Mouse (Mus musculus): ENCODE data around the gene Tecpr1. TPM values are rescaled to one million over a fixed set of nuclear protein-coding genes. Genes with fewer than 3 reads are reported as not detected.

Gene Tecpr1
- polyA plus RNA-seq, 1 experiment = 20.1 TPM

DNA sequence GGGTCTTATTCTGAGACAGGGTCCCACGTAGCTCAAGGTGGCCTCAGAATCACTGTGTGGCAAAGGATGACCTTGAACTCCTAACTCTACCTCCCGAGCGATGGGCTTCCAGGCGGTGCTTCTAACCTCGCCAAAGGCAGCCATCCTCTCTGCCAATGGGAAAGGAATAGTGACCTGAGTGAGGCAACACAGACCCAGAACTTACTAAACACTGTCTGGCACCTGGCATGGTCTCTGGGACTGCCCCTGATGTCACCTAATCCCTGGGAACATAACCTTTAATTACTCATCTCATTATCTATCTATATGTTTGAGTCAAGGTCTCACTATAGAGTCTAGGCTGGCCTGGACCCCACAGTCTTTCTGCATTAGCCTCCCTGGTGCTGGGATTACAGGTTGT is 3.5 kb downstream of the Tecpr1 start:
- 90% methylated on average over 5 of the region's 5 CpGs for WGBS
- DNase-seq (ENCODE audit: low read depth, low spot score) = no peak

DNA sequence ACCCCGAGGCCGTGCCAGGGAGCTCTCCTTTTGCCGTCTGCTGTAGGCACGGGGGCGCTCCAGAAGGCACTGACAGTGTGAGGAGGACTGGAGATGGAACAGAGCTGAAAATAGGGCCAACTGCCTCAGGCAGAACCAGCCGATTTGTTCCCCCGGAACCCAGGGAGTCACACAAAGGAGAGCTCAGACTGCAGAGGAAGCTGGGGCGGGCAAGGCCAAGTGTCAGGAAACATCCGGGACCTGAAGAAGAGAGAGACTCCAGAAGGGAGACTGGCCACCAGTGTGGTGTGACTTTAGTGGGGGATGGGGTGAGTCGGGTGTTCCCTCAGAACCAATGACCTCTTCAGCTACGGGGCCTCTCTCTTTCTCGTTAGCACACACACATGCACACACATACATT is 4.1 kb downstream of the Tecpr1 start:
- WGBS = 80% methylated on average over 12 of the region's 12 CpGs
- no peak for DNase-seq (ENCODE audit: low read depth, low spot score)

DNA sequence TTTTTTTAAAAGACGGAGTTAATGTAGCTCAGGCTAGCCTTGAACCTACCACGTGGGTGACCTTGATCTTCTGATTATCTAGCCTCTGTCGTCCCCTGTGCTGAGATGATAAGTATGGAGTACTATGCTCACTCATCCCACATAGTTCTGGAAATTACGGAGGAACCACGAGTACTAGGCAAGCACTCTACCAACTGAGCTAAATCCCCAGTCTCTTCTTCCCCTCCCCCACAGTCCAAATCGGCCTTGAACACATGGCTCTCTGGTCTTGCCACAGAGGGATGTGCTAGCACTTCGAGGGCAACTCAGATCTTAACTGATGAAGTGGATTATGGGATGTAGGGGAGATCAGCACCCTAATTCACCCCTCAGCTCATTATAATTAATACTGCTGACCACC is 5.4 kb downstream of the Tecpr1 start:
- 88% methylated on average over 7 of the region's 7 CpGs for WGBS
- no peak for DNase-seq (ENCODE audit: low read depth, low spot score)

DNA sequence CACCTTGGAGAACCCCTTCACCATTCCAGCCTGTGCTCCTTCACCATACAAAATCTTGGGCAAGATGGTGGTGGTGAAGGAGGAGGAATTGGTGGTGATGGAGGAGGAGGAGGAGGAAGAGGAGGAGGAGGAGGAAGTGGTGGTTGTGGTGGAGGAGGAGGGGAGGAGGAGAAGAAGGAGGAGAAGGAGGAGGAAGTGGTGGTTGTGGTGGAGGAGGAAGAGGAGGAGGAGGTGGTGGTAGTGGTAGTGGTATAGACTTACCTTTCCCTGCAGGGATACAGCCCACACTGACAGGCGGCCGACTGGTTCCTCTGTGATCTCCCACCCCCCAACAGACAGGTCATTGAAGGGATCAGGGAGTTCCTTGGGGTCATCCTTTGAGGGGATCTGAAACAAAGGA is 7.4 kb downstream of the Tecpr1 start:
- 68% methylated on average over 2 of the region's 2 CpGs for WGBS

DNA sequence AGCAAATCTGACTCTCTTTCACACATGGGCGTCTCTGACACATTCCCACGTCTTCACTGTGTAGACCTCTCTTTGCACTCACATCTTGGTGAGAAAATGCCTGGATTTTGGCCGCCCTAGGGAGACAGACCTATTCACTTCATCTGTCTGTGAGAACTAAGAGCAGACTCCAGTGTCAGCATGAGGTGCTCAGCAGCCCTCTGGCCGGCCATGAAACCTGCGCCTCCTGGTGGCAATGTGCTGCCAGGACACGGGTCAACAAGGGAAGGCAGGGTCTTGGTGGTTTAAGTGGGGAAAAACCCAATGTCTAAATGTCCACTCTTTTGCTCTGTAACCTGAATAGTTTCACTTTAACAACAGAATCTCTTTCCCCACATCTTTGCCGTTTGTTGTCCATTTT is 9.0 kb downstream of the Tecpr1 start:
- WGBS = 48% methylated on average over 7 of the region's 7 CpGs
- DNase-seq (ENCODE audit: low read depth, low spot score) = no peak

More for the DNA sequence above, 7.4 kb downstream of the Tecpr1 start:
- no peak for DNase-seq (ENCODE audit: low read depth, low spot score)

DNA sequence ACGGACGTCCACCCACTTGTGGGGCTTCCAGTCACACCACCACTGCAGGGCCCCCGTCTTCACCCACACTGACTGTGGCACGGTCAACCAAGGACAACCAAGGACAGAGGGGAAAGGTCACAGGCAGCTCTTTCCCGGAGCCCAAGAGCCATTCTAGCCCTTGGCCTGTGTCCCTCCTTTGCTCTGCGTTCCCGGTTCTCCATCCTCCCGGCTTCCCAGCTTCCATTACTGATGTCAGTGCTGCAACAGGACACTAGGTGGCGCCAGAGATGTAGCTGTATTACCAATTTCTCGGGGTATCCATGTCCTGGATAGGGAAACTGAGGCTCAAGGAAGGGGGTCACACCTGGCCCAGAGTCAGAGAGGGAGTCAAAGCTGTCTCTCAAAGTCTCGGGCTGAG is 15.9 kb downstream of the Tecpr1 start:
- WGBS = 46% methylated on average over 11 of the region's 11 CpGs

DNA sequence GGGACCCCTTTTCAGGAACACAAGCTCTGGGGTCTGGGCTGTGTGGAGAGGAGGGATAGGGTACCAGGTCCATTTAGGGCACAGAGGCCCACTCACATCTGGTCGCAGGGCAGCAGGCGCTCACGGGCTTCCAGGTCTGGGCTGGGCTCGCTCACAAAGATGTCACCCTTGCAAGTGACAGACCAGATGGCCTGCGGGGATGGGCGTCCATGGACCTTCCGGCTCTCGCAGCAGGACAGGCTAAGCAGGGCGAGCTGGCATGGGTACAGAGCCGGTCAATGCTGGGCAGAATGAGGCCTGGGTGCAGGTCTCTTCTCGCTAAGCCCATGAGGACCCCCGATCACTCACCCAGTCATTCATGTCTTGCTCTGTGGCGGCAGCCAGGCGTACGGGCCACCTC is 17.3 kb downstream of the Tecpr1 start:
- 96% methylated on average over 15 of the region's 15 CpGs for WGBS
- DNase-seq (ENCODE audit: low read depth, low spot score) = no peak

More for the DNA sequence above, 15.9 kb downstream of the Tecpr1 start:
- DNase-seq (ENCODE audit: low read depth, low spot score) = no peak

DNA sequence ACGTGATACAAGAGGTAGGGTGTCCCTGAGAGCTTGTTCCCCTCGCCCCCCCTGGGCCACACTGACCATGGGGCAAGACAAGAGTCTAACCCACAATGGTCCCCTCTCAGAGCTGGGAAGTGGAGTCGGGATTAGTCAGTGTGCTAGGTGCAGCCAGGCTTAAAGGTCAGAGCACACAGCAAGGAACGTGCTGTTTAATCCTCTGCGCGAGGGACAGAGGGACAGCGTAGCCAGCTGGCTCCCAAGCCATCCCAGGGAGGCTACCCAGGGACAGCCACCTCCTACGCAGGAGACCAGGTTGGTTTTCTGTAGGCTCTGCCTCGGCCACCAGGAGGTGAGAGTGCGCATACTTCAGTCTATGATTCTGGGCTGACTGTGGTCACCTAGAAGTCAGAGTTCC is 18.5 kb downstream of the Tecpr1 start:
- WGBS = 88% methylated on average over 10 of the region's 10 CpGs
- no peak for DNase-seq (ENCODE audit: low read depth, low spot score)

DNA sequence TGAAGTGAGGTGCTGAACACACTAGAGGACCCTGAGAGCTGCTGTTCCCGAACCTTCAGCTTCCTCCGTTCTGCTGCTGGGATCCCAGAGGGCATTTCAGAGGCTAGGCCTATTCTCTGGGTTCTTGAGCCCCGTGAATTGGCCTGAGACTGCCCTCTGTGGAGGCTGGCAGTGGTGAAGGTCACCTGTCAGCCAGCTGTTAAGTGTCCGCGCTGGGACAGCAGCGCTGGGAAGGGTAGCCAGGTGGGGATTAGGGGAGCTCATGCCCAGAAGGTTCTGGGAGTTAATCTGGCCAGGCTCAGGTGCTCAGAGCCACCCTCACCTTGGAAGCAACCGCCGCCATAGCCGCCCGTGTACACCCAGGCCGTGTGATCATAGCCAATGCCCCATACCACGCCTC is 19.1 kb downstream of the Tecpr1 start:
- 95% methylated on average over 12 of the region's 12 CpGs for WGBS

DNA sequence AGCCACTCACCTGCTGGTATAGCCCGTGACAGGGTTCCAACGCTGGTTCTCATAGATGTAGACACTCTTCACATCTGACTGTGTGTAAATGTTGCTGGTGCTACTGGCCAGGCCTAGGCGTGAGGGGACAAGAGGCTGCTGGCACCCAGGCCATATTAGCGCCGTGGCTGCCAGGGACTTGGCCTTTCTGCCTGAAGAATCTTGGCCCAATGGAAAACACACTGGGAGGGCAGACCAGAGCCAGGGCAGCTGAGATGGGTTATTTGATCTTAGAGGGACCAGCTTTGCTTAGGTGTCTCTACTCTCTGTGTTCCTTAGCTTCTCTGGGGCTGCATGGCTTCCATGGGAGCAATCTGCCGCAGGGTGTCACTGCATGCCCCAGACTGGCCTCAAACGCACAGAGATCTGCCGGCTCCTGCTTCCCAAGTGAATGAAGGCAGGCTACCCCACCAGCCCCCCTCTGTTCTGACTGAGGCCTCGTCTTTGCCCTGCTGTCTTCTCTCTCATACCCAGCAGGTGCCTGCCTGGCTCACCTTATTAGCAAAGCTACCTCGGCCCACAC is 19.9 kb downstream of the Tecpr1 start:
- WGBS = 95% methylated on average over 10 of the region's 10 CpGs
- no peak for DNase-seq (ENCODE audit: low read depth, low spot score)

More for the DNA sequence above, 19.1 kb downstream of the Tecpr1 start:
- DNase-seq (ENCODE audit: low read depth, low spot score) = no peak

DNA sequence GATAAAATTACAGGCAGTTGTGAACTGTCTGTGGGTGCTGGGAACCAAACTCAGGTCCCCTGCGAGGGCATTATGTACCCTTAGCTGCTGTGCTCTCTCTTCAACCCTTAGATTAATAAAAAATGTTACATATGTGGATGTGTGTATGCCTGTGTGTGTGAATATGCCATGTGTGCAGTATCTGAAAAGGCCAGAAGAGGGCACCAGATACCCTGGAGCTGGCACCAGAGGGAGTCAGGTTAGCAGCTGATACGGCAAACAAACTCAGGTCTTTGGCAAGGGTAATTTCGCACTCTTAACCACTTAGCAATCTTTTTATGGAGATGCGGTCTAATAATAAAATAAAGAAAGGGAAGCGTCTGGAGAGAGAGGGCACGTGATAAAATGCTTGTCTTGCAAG is 21.0 kb downstream of the Tecpr1 start:
- WGBS = 97% methylated on average over 6 of the region's 6 CpGs
- no peak for DNase-seq (ENCODE audit: low read depth, low spot score)

DNA sequence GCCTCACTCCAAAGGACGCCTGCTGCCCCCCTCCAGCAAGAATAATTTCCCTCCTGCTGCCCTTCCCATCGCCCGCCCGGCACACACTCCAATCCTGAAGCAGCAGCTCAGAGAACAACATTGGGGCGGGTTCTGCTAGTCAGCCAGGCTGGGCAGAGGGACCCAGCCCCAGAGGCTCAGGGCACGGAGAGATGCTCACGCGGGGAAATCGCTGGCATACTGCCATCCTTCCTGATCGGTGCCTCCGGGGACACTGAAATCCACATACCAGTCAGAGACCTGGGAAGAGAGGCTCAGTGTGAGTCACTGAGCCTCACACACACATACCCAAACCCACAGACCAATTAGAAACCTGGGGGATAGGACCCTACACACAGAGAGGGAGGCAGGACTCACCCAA is 22.8 kb downstream of the Tecpr1 start:
- no peak for DNase-seq (ENCODE audit: low read depth, low spot score)
- 88% methylated on average over 11 of the region's 11 CpGs for WGBS

DNA sequence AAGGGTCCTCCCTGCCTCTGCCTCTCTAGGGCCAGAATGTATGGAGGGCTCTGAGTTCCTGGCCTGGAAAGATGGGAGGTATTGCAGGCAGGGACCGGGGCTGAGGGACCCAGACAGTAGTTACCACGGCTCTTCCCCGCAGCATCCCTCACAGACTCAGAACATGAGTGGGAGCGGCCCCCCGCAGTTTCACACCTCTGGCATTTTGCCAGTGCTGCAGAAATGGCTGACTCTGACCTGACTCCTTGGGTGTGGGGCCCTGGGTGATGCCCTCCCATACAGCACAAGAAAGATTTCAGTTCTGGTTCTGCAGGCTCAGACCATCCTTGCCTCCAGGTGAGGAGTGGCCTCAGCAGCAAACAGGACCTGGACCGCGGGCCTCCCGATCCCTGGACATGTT is 27.8 kb downstream of the Tecpr1 start:
- DNase-seq (ENCODE audit: low read depth, low spot score) = no peak
- WGBS = 88% methylated on average over 8 of the region's 8 CpGs

DNA sequence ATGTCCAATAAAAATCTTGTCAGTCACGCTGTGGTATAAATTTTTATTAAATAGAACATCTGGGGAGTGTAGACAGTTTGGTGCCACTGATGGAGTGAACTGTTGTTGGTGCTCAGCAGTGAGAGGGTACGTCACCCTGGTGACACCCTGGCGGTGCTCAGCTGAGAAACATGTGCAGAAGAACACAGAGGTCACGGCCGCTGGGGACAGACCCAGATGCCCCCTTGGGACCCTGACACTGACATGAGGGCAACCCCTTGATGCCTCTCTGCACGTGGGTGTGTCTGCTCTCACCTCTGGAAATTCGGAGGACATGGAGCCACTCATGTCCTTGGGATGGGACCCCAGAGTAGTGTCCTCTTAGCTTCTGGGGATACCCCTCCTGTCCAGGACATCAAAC is 29.0 kb downstream of the Tecpr1 start:
- no peak for DNase-seq (ENCODE audit: low read depth, low spot score)
- 79% methylated on average over 7 of the region's 7 CpGs for WGBS

DNA sequence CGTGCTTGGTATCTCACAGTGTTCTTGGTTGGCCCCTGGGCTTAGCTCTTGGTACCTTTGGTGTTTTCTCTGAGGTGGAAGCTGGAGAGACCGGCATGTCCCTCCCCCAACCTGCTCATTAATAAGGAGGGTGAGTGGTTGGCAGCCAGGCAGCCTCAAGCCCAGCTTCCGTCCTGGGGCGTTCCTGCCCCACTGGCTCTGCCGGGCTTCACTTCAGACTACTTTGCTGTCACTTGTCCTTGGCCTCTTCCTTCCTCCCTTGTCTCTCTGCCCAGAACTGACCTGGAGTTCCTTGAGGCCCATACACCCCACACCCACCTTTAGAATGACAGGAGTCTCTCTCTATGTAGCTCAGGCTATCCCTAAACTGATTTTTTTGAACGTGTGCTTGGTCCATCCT is 30.7 kb downstream of the Tecpr1 start:
- WGBS = 78% methylated on average over 6 of the region's 6 CpGs
- no peak for DNase-seq (ENCODE audit: low read depth, low spot score)

DNA sequence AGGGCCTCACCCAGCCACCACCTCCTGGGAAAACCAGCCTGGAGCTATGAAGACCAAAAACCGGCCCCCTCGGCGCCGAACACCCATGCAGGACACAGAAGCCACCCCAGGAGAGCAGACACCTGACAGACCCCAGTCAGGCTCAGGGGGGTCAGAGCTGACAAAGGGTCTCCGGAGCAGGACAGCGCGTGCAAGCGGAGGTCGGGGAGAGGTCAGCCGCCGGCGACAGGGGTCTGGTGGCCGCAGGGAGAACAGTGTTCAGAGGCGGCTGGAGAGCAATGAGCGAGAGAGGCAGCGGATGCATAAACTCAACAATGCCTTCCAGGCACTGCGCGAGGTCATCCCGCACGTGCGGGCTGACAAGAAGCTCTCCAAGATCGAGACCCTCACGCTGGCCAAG is 32.4 kb downstream of the Tecpr1 start:
- WGBS = 81% methylated on average over 23 of the region's 23 CpGs
- no peak for DNase-seq (ENCODE audit: low read depth, low spot score)

DNA sequence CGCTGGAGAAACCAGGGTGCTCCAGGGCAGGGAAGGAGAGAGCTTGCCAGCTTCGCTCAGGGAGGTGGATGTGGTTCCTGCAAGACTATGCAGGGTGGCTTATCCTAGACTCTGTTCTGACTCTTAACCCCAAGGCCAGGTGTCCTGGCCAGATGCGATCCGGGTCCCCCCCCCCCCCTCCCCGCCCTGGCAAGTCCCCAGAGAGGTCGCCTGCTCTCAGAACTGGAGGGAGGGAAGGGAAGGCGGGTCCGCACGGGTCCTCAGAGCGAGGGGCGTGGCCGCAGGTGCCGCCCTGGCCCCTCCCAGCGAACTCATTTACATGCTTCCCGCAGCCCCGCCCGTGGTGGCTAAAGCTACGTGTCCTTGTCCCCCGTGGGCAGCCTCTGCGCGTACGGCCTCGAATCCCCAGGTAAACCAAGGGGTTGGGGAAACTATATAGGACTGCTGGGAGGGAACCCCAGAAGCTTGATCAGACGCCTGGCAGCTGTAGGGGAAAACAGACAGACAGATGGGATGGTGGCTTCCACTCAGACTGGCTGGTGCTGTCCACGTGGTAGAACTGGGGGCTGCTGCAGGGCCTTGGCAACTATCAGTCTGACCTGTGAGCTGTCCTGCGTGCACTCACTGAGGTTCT is 33.3 kb downstream of the Tecpr1 start, which contains the start of gene Bhlha15:
Bhlha15 (plus strand) TSS at position 337 of the 634 bp plus-strand sequence.
- no peak for DNase-seq (ENCODE audit: low read depth, low spot score)
- 2% methylated on average over 26 of the region's 26 CpGs for WGBS

DNA sequence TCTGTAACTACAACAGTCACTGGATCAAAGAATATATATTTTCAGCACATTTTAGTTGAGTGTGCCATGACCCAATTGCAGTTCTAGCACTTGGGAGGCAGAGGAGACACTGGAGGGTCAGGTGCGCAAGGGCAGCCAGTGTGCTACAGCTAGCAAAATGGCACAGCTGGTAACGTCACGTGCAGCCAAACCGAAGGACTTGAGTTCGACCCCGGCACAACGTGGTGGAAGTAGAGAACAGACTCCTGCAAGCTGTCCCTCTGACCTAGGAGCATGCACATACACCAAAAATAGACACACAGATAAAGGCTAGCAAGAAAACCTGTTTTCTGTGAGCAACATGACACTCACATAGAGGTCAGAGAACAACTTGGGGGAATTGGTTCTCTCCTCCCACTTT is 34.1 kb downstream of the Tecpr1 start:
- DNase-seq (ENCODE audit: low read depth, low spot score) = no peak
- 74% methylated on average over 7 of the region's 7 CpGs for WGBS

DNA sequence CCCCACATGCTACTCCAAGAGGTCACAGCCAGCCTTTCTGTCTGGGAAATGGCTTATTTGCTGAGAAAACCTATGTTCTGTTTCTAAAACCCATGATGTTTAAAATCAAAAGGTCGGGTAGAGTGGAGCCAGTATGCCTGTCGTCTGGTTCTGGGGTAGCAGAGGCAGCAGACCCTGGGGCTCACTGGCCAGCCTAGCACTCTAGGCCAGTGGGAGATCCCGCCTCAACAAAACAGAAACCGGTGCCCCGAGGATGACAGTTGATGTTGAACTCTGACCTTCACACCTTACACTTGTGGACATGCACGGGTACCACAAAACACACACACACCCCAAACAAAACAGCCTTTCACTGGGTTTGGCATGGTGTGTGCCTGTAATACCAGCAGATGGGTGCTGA is 35.0 kb downstream of the Tecpr1 start:
- 75% methylated on average over 6 of the region's 6 CpGs for WGBS
- DNase-seq (ENCODE audit: low read depth, low spot score) = no peak

DNA sequence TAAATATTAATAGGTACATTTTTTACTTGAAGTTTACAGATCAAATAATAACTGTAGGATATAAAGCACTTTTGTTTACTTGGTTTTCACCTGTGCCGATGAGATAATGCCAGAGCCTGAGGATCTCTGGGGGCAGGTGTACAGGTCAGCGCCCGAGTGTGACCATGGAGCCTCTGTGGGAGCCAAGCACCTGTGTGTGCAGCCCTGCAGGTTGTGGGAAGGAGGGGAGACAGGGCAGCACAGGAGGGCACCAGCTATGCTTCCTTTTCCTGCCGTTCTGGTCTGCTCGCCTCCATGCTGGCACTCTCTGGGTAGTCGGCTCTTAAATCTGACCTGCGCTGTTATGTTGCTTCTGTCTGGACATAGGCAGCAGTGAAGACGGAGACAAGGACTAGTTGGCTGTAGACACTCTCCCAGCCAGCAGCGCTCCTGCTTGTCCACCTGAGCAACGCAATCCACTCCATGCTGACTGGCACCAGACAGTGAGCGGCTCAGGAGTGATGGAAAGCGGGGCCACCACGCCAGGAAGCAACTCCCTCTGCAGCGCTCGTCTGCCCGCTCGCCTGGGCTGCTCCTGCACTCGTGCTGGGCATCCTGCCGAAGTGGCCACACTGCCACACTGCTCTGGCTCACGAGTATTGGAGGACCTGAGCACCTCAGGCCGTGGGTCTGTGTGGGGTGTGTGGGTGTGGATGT is 38.9 kb downstream of the Tecpr1 start:
- no peak for DNase-seq (ENCODE audit: low read depth, low spot score)
- WGBS = 86% methylated on average over 21 of the region's 21 CpGs

DNA sequence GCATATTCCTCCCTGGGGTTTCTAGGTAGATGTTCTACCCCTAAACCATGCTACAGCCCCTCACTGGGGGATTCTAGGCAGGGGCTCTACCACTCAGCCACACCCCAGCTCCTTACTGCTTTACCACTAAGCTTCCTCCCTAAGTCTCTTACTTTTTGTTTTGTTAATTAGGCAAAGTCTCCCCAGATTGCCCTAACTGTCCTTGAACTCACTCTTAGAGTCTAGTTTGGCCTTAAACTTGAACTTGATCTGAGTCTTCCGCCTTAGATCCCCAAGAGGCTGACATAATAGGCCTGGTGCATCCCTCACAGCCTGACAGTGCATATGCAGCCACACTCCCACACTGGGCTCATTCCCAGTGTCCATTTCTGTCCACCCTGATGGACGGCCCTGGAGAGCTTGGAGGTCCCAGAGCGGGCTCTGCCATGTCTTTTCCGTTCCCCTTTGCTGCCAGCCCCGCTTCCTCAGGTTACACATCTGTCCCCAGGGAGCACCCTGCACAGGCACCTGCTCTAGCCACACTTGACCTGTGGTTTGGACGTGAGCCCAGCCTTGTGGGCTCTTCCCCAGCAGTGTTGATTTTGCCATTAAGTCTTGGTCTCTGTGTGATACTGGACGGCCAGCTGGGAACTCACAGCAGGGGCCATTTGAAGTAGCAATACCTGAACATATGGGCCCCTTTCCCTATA is 39.6 kb downstream of the Tecpr1 start:
- no peak for DNase-seq (ENCODE audit: low read depth, low spot score)
- 69% methylated on average over 7 of the region's 7 CpGs for WGBS

Measured in large intestine, adult 2 months (tissue).